Mouse (Mus musculus) heart, adult 10 weeks (tissue): ENCODE measurements around the gene Defb23. TPM values are rescaled to one million over a fixed set of nuclear protein-coding genes. Genes with fewer than 3 reads are reported as not detected.

Source experiments
- polyA plus RNA-seq: library from polyadenylated mRNA; stranded (reverse); fragments of 350-450 nt; fragmentation: Illumina TruSeq; extraction: RNeasy Lipid Tissue Mini Kit (QIAGEN cat#74804); gene quantifications from one replicate; pipeline ENCODE4 v1.2.3, GENCODE M21; 2014; ENCODE audit warnings: low read depth, low replicate concordance

Defb23 gene
- not detected for polyA plus RNA-seq

GRCm38 (mm10) chr2:152464570-152465150, at the start of gene Defb23:
Gene Defb23, minus strand, starts transcription at chr2:152464620.

GRCm38 (mm10) chr2:152511592-152511991, 47.2 kb upstream of the Defb23 start, which contains the start of gene Defb26:
Gene Defb26, minus strand, starts transcription at chr2:152511692.

GRCm38 (mm10) chr2:152490038-152490437, 25.6 kb upstream of the Defb23 start, which contains the start of gene Defb22:
Gene Defb22, minus strand, starts transcription at chr2:152490138.

GRCm38 (mm10) chr2:152476763-152477162, 12.3 kb upstream of the Defb23 start, which contains the start of gene Defb20:
Gene Defb20, plus strand, starts transcription at chr2:152477063.

GRCm38 (mm10) chr2:152415287-152415686, 49.1 kb downstream of the Defb23 start, which contains the start of gene 6820408C15Rik:
Gene 6820408C15Rik, plus strand, starts transcription at chr2:152415587.

GRCm38 (mm10) chr2:152414591-152415165, 49.7 kb downstream of the Defb23 start, which contains the start of gene Zcchc3:
Gene Zcchc3, minus strand, starts transcription at chr2:152415027.

Other genes starting within 250 kb of the Defb23 start
- gene Csnk2a1, start 237.8 kb downstream of the Defb23 start, polyA plus RNA-seq, result 89.3 TPM
- gene Tbc1d20, start 170.8 kb downstream of the Defb23 start, polyA plus RNA-seq, result 38.6 TPM
- 50.8 TPM for gene Rbck1, start 132.0 kb downstream of the Defb23 start, polyA plus RNA-seq
- gene Trib3, start 120.6 kb downstream of the Defb23 start, polyA plus RNA-seq, result 1.8 TPM
- not detected for gene Nrsn2, start 88.0 kb downstream of the Defb23 start, polyA plus RNA-seq
- 5.4 TPM for gene Sox12, start 66.6 kb downstream of the Defb23 start, polyA plus RNA-seq
- 4.6 TPM for gene Zcchc3, start 49.6 kb downstream of the Defb23 start, polyA plus RNA-seq
- gene 6820408C15Rik, start 49.0 kb downstream of the Defb23 start, polyA plus RNA-seq, result 4.6 TPM
- not detected for gene Defb20, start 12.4 kb upstream of the Defb23 start, polyA plus RNA-seq
- not detected for gene Defb22, start 25.5 kb upstream of the Defb23 start, polyA plus RNA-seq
- not detected for gene Defb26, start 47.1 kb upstream of the Defb23 start, polyA plus RNA-seq
- not detected for gene Defb28, start 53.6 kb upstream of the Defb23 start, polyA plus RNA-seq
- not detected for gene Defb29, start 75.5 kb upstream of the Defb23 start, polyA plus RNA-seq
- gene Gm17416, start 104.7 kb upstream of the Defb23 start, polyA plus RNA-seq, result not detected
- not detected for gene Defb21, start 108.1 kb upstream of the Defb23 start, polyA plus RNA-seq
- not detected for gene Defb19, start 115.7 kb upstream of the Defb23 start, polyA plus RNA-seq
- gene Defb45, start 134.8 kb upstream of the Defb23 start, polyA plus RNA-seq, result not detected
- not detected for gene Defb36, start 139.7 kb upstream of the Defb23 start, polyA plus RNA-seq
- not detected for gene Defb25, start 158.4 kb upstream of the Defb23 start, polyA plus RNA-seq
- gene Rem1, start 162.3 kb upstream of the Defb23 start, polyA plus RNA-seq, result 7.0 TPM
- 35.5 TPM for gene H13, start 204.8 kb upstream of the Defb23 start, polyA plus RNA-seq
- 16.7 TPM for gene Mcts2, start 222.4 kb upstream of the Defb23 start, polyA plus RNA-seq